Mouse (Mus musculus) cerebellum, adult 11 months (tissue): ENCODE data around the gene Eef1akmt2.
A peak's percentile ranks its signal among the peaks of the same experiment; 100 is the strongest.

Experiments
- DNase-seq: peaks from one replicate; pipeline ENCODE4 v3.0.0; 2022

Eef1akmt2 gene

DNA sequence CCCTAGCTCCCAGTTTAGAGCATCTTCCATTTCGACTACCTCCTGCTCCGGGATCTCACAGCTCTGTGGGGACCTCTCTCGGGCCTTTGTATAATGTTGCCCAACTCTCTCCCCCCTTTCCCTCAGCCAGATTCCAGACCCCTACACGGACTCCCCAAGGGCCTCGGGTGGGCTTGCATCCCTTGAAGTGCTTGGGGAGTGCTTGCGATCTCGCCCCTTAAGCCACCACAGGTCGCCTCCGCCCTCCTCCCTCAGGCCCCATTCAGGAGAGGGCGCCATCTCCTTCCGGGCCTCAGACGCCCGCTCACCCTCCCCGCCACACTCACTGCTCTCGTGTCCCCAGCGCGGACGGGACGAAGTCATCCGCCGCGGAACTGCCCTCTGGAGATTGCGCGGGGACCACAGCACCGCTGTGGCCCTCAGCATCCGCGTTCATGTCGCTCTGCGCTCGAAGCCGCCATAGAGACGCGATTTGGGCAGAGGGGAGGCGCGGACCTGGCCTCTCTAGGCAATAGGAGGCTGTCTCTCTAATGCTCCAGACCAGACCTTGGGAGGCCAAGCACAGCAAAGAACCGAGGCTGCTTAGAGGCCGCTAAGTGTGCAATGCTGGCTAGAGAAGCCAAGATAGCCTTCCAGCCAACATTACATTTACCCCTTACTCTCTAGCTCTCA lies at the start of gene Eef1akmt2:
Gene Eef1akmt2 (minus strand): TSS at position 501 of the 672 bp plus-strand sequence.
- peak; percentile 81 for DNase-seq

DNA sequence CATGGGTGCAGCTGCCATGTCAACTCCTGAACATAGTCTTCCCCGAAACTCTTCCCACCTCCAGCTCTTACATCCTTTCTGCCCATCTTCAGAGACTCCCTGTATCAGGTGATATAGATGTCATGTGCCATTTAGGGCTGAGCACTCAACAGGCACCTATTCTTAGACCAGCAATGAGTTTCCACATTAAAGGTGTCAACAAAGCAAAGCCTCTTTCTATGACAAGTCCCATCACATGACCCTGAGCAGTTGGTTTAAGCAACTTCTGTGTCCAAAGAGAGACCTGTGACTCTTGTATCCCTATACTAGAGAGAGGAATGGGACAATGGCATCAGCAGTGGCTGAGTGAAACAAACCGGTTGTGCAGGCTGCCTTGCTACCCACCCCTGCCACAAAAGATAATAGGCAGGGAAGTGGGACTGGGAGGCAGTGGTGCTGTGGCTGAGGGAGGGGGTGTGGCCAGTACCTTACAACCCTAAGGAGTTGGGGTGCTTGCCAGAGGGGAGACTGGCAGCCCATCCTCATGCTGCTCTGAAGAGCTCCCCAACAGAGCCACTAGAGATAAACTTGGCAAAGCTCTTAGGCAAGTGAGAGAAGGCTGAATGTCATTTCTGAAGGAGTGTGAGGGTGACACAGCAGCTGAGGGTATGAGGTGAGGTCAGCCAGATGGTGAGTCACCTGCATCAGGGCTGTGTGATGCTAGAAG lies 48.5 kb upstream of the Eef1akmt2 start:
- no peak for DNase-seq

DNA sequence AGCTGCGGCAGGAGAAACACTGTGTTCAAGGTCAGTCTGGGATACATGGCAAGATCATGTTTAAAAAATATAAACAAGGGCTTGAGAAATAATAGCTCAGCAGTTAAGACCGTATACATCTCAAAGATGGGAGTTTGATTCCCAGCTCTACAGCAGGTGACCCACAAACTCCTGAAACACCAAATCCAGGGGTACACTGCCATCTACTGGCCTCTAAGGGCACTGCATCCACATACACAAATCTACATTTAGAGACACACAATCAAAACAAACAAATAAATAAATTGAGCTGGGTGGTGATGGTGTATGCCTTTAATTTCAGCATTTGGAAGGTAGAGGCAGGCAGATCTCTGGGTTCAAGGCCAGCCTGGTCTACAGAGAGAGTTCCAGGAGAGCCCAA lies 45.8 kb upstream of the Eef1akmt2 start:
- DNase-seq: peak; percentile 22

DNA sequence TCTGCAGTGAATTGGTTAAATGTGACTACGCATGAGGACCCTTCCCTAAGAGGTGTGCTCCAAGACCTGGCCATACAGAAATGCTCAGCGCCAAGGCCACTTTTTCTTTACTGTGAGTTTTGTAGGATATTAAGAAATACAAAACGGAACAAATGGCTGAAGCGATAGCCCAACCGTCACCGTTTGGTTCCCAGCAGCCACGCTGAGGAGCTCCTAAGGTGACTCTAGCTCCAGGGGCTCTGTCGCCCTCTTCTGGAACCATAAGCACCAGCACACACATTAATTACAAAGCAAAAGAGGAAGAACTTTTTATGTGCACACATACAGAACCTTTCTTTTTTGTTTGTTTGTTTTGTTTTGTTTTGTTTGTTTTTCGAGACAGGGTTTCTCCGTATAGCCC lies 44.8 kb upstream of the Eef1akmt2 start:
- DNase-seq: no peak

DNA sequence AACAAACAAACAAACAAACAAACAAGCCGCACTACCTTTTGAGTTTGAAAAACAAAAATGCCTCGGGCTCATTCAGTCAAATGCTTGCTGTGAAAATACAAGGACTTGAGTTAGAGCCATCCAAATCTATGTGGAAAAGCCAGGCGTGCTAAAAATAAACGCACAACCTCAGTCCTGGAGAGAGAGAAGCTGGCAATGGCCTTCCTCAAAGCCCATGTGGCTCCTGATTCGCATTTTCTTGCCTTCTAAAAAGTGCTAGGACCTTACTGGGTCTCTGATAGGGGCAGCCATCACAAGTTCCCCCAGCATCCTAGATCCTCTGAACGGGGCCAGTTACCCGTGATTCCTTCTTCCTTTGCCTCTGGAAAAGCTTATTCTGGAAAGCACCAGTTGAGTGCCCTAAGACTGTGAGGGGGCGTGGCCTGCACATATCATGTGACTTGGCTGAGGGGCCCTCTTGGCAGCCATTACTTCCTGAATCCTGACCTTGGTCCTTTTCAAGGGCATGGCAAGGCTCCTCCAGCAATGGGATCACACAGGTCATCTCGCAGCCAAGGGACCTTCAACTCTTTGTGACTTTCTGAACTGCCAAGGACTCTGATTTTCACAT lies 43.8 kb upstream of the Eef1akmt2 start:
- DNase-seq: peak; percentile 42

DNA sequence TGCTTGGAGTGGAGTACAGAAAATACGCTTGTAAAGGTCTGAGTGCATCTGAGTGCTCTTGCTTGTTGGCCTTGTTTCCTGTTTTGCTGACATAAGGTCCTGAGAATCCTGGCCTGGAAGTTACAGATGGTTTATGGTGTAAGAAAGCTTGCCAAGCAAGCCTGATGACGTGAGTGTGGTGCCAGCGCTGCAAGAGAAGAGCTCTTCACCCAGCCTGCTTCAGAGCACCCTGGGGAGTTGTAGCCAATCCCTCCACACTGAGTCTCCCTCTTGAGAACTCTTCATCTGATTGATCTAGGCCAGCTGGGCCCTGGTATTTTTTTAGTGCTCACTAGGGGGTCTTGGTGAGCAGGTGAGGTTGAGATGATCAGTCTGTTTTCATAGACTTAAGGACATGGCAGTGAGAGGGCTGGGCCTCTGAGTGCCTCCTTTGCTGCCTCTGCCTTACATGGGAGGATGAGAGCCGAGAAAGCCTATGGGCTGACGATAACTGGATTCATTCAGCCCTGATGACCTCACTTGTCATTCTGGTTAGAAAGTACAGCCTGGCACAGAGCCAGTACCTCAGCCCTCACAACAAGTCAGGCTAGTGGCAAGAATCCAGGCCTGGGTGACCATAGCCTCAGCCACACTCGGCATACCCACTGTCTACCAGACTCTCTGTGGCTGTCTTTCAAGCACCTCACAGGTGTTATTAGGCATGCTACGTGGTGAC lies 42.5 kb upstream of the Eef1akmt2 start:
- DNase-seq: peak; percentile 62

DNA sequence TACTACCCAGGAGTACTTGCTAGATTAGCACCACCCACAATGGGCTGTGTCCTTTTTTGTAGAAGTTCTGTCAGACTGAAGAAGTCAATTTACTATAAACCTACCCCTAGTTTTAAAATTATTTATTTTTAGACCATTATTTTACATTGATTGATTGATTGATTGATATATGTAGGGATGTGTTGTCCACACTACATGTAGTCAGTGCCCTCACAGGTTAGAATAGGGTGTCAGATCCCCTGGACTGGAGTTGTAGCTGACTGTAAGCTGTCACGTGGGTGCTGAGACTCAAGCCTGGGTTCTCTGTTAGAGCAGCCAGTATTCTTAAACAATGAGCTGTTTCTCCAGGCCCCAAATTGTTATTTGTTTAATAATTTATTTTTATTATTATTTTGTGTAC lies 40.9 kb upstream of the Eef1akmt2 start:
- no peak for DNase-seq

DNA sequence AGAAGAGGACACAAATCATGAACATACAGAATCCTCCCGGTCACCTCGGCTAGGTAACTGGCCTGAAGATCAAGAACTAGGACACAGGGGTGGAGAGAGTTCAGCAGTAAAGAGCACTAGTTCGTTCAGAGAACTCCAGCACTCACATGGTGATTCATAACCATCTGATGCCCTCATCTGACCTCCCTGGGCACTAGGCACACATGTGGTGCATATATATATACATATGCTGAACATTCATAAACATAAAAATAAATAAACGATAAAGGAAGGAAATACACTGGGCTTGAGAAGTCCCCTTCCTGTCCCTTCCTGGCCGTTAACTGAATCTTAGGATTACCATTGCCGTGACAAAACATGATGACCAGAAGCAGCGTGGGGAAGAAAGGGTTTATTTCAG lies 40.3 kb upstream of the Eef1akmt2 start:
- no peak for DNase-seq

DNA sequence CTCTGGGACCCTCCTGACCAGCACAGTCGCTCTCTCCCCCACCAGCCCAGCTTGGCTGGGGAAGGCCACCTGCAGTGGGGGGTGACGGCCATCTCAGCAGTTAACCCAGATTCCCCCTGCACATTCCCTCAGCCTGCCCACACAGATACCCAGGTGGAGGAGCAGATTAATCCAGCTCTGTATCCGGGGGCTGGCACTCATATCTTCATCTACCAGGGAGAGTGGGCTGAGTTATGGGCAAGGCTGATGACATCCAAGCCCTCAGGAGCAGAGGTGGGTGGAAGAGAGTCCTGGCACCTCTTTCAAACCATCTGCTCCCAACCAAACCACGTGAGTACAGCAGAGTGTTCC lies 39.8 kb upstream of the Eef1akmt2 start:
- peak; percentile 83 for DNase-seq

DNA sequence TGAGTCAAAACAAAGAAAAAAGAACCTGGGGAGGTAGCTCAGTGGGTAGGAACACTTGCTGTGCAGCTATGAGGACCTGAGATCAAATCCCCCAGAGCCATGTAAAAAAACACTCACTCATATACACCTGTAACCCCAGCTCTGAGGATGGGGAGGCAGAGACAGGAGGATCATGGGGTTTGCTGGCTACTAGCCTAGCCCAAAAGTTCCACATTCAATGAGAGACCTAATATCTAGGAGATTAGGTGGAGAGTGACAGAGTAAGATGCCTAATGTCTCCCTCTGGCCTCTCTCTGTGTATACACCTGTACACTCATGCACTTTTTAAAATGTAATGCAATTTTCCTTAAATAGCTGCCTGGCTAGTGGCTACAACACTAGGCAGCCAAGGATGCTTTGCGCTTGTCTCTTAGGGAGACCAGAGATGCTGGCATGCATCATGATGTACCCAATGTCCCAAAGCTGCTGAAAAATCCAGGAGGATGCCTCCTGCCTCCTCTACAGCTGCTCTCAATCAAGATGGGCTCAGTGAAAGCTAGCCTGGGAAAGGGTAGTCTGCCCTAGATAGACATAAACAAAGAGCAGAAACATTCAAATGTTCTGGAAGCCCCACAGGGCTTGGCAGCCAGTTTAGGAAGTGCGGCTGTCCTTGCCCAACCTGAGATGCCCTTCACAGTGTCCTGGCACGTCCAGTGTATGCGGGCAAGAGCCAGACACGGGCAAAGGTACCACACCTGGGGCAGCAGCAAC lies 39.3 kb upstream of the Eef1akmt2 start:
- peak; percentile 84 for DNase-seq

DNA sequence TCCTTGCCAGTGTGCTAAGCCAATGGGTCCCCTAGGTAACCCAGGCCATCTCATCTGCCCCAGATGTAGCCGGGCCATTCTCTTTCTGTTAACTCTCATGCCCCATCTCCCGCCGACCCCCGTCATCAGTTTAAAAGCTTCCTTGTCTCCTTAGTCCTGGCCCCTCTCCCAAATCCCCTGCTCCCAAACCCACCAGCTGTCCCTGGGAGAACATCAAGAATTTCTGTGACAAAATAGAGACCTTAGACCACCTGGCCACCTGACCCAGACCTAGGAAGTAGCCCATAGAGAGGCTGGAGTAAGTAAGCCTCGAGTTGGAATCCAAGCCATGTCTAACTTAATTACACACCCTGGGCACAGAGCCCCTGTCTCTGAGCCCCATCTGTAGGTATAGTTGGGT lies 37.7 kb upstream of the Eef1akmt2 start:
- peak; percentile 17 for DNase-seq

DNA sequence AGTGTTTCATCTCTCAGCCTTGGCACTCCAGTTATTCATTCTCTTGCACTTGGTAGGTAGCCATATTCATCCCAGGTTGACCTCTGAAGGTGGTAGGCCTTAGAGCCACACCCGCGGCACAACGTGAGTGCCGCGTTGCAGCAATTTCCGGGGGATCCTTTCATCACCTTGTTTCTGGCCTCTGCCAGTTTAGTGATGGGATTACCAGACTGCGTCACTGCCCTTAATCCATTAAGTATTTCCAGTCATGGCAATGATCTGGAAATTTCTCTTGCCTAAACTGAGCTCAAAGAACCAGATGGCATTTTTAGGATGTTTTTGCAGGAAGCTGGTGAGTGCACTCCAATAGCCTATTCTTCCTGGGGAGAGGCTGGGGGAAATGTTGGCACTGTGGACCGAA lies 37.2 kb upstream of the Eef1akmt2 start:
- DNase-seq: no peak

DNA sequence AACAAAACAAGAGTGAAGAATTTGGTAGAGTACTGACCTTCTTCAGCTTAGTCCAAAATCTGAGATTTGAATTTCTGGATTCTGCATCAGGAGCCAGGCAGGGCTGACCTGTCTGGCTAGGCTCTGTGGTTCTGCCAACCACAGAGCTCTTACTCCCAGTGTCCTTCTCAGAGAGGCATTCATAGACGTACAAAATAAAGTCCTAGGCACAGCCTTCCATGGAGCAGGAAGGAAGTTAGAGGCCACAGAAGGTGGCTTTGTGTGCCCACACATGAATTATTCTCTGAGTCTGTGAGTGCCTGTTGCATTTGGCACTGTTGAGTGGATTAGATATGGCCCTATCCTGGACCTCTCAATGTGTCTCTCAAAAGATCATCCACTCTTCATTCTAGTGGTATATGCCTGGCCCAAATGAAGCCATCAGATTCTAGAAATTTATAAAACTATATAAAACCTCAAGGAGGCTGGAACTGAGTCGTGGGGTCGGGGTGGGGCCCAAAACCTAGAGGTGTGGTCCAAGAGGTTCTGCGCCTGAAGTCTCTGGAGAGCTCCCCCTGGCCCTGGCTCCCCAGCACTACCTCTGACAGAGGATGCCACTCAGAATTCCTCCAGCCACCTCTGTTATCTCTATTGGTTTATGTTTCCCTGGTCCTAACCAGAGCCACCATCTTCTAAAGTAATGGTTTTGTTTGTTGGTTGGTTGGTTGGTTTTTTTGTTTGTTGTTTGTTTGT lies 36.2 kb upstream of the Eef1akmt2 start:
- no peak for DNase-seq

DNA sequence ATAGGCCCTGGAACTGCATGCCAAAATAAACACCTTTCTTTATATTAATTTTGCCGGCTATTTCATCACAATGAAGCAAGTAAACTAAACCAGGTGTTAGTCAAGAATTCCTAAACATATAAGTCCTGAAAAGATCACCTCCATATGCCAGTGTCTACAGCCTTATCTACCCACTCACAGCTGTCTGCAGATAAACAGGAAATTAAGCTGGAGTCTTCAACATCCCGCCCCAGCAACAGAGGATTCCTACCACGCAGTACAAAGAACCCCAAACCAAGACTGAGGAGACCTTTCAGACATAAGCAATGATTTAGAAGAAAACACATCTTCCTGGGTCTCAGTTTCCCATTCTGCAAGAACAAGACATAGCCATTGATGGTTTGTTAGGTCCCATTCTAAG lies 35.6 kb upstream of the Eef1akmt2 start:
- no peak for DNase-seq

DNA sequence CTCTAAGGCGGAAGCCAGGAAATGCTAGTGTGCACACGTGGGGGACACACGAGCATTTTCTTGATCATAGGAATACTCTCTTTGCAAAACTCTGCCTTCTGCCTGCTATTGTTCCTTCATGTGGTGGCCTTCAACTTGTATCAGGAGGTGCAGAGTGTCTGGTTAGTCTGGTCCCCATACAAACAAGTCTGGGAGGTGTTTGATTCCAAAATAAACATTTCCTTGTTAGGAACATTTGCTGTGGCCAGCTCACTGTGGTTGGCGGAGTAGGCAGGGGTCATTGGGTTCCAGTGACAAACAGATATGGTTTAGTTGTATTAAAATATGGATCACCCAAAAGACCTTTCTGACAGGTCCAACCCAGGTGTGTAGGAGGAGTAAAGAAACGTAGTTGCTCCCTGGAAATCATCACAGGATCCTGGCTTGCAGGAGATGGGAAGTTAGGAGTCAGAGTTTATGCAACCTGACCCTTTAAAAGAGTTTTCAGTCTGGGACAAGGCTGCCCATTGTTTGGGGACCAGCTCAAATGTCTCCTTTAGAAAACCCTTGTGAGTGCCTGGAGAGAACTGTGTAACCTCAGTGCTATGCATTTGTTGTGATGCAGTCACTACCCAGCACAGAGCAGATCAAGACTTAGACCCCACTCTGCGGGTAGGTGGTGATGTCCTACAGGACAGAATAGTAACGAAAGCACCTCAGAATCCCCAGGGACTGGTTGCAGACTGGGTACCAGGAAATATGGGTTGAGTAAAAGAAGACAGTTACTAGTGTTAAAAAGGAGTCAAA lies 34.7 kb upstream of the Eef1akmt2 start:
- DNase-seq: no peak

DNA sequence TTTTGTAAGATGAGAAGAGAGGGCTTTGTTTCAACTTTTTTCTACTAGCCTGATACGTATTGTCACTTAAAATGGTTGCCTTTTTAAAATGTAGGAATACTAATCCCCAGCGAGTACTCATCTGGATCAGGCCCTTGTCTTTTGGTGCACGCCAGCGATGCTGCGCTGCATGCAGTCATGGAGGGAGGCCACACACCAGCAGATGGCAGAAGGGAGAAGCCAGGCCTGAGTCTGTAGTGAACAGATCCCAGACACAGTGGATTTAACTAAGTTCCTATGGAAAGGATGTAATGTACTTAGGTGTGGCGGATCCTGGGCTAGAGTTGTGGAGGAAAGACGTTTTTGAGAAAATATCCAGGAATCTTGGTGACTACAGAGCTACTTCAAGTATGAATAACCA lies 31.6 kb upstream of the Eef1akmt2 start:
- peak; percentile 12 for DNase-seq

DNA sequence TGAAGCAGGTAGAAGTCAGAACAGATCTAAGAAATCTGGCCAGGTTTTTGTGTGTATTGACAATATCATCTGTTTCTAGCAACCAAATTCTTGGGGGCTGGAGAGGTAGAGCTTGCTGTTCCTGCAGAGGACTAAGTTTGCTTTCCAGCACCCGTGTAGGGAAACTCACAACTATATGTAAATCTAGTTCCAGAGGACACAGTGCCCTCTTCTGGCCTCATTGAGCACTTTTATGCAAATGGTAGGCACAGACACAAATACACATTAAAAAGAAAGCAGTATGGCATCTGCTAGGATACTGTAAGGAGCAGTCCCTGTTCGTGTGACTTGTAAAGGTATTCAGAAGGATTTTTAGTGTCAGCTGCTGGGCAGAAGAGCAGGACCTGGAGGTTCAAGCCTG lies 29.9 kb upstream of the Eef1akmt2 start:
- no peak for DNase-seq

DNA sequence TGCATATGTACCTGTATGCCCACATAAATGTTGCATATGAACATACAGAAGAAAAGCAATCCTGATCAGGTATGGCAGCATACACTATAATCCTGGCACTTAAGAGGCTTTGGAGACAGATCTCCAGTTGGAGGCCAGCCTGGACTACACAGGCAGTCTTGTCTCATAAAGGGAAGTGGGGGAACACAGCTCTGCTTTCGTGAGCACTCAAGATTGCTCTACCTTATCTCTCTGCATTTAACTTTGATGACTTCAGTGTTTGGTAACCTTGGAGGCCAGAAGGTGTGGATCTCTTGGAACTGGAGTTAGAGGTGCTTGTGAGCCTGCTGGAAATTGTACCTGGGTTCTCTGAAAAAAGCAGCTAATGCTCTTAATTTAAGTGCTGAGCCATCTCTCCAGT lies 27.8 kb upstream of the Eef1akmt2 start:
- DNase-seq: no peak

DNA sequence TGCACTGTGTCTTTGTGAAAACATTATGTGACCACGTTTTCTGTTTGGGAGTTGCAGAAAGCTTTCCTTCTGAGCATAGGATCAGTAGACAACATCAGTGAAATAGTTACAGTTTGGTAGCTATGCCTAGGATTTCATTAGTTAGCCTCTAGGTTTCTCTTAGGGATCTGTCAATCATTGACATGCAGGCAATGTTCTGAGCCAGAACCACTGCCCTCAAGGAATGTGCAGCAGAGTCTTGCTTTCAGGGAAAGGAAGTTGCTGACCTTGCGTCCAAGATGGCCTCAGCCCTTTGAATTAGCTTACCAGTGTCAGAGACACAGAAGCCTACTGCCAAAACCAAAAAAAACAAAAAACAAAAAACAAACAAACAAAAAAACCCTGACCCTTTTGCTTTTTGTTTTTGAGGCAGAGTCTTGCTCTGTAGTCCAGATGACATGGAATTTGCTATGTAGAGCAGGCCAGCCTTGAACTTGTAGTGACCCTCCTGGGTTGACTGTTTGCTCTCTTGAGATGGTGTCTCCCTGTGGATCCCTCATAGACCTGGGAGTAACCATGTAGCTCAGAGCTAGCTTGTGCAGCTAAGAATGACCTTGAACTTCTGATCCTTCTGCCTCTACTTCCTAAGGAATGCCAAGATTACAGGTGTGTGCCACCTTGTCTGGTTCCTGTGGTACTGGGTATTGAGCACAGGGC lies 23.1 kb upstream of the Eef1akmt2 start:
- no peak for DNase-seq

DNA sequence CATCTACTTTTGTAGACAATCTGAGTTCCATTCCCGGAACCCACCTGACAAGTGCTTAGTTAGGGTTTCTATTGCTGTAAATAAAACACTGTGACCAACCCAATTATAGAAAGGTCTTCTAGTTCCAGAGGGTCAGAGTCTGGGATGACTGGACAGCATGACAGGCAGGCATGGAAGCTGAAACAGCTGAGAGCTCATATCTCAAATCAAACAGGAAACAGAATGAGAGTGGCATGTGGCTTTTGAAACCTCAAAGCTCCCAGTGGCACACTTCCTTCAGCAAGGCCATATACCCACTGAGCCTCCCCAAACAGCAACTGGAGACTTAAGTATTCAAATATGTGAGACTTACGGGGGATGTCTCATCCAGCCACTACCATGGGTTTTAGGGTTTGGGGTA lies 20.6 kb upstream of the Eef1akmt2 start:
- DNase-seq: no peak

DNA sequence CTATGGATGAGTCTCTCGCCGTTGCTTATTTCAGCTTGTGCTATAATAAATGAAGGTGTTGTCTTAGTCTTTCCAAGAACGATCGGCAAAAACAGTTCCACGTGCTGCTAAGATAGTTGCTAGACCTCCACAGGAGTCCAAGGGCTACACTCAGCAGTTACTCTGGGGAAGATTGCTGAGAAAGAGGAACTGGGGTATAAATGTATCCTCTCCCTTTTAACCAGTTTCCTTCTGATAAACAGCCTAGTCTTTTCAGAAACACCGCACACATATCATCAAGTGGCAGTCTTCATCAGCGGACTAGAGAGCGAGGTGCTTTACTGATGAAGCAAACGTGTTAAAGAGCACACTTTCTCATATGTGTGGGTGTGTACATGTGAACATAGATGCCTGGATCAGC lies 13.8 kb upstream of the Eef1akmt2 start:
- DNase-seq: no peak
